Mouse (Mus musculus): ENCODE measurements around the gene Ccdc13.

GRCm38 (mm10) chr9:121860921-121861320 lies 21.7 kb upstream of the Ccdc13 start:
- TF ChIP-seq EP300 (IDR thresholded peaks at IDR 0.05; ENCODE audit: low read depth) (no peak), CTCF (IDR thresholded peaks at IDR 0.05; ENCODE audit: low read depth) (no peak)
